21 mouse cellular contexts compared by ENCODE assay signal in the genomic region with DNA sequence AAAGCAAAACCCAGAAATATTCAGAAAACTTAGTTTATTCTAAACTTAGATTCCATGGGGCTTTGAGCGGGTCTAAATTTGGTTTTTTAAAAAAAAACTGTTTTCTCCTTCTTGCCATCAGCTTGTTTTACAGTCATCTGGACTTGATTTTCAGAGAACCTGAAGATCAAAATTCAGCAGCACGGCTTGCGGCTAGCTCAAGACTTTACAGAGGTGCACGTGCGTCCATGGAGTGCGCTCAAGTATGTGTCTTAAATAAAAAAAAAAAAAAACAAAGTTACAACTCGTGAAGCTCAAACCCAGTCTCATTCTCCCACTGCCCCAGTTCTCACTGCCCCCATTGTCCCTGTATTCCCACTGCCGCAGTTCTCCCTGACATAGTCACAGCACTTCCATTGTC.
A peak's percentile ranks its signal among the peaks of the same experiment; 100 is the strongest.
DNase-seq lines count a peak whose midpoint lies in the region; ATAC-seq lines count a peak whose summit lies in the region.
"Had no signal": no experiment of that assay in that cellular context is flagged by ENCODE, and none has a peak within 500 bp of the region (broad histone marks: within the 10 kb centered on the region; RNA-seq: fewer than 3 reads in every experiment).

No protein-coding gene starts in this region.

- H3K4me1 ChIP-seq in embryonic facial prominence, embryonic 10.5 days: no peaks in the 10 kb centered on the region
- H3K4me1 ChIP-seq in embryonic facial prominence, embryonic 11.5 days (ENCODE audit: control insufficient read depth, insufficient read depth, low read length): no peaks in the 10 kb centered on the region
- H3K4me1 ChIP-seq in embryonic facial prominence, embryonic 15.5 days: peaks cover 5% of the 10 kb centered on the region; the same call in 1 of the 2 replicates
- peaks cover 19% of the 10 kb centered on the region for H3K4me1 ChIP-seq in limb, embryonic 13.5 days
- no peaks in the 10 kb centered on the region for H3K4me1 ChIP-seq in kidney, embryonic 16.5 days (ENCODE audit: insufficient read depth, low read length)
- H3K4me1 ChIP-seq: forebrain, embryonic 10.5 days; heart, embryonic 10.5 days had no signal

- no peaks in the 10 kb centered on the region for H3K9me3 ChIP-seq in embryonic facial prominence, embryonic 10.5 days
- H3K9me3 ChIP-seq in embryonic facial prominence, embryonic 11.5 days (replicated peaks; ENCODE audit: control insufficient read depth, low read length): no peaks in the 10 kb centered on the region
- H3K9me3 ChIP-seq in embryonic facial prominence, embryonic 15.5 days (replicated peaks): no peaks in the 10 kb centered on the region
- no peaks in the 10 kb centered on the region for H3K9me3 ChIP-seq in limb, embryonic 13.5 days
- H3K9me3 ChIP-seq in kidney, embryonic 16.5 days (ENCODE audit: low read length): no peaks in the 10 kb centered on the region
- H3K9me3 ChIP-seq: forebrain, embryonic 10.5 days; heart, embryonic 10.5 days had no signal

- 0 out of 2 replicates have a peak overlapping the region, but pooled peaks have one; percentile 51 for H3K27ac ChIP-seq in embryonic facial prominence, embryonic 10.5 days (replicated peaks)
- no peak overlapping the region for H3K27ac ChIP-seq in embryonic facial prominence, embryonic 11.5 days (replicated peaks; ENCODE audit: low read depth, low read length)
- 0 out of 2 replicates have a peak overlapping the region, but pooled peaks have one; percentile 58 for H3K27ac ChIP-seq in embryonic facial prominence, embryonic 15.5 days (replicated peaks)
- peak overlapping the region; percentile 70 for H3K27ac ChIP-seq in limb, embryonic 13.5 days
- no peak overlapping the region for H3K27ac ChIP-seq in kidney, embryonic 16.5 days (ENCODE audit: low read length)
- H3K27ac ChIP-seq: forebrain, embryonic 10.5 days; heart, embryonic 10.5 days had no signal

- 60% methylated on average over 8 of the region's 8 CpGs for WGBS in embryonic facial prominence, embryonic 10.5 days
- 59% methylated on average over 8 of the region's 8 CpGs for WGBS in embryonic facial prominence, embryonic 11.5 days
- 31% methylated on average over 8 of the region's 8 CpGs for WGBS in embryonic facial prominence, embryonic 15.5 days
- 27% methylated on average over 8 of the region's 8 CpGs for WGBS in limb, embryonic 13.5 days
- WGBS in kidney, embryonic 16.5 days: 83% methylated on average over 8 of the region's 8 CpGs

- H3K27me3 ChIP-seq in embryonic facial prominence, embryonic 10.5 days (replicated peaks; ENCODE audit: low read depth, poor library complexity, severe bottlenecking): no peaks in the 10 kb centered on the region
- H3K27me3 ChIP-seq in embryonic facial prominence, embryonic 11.5 days (ENCODE audit: control insufficient read depth, insufficient read depth, low read length): no peaks in the 10 kb centered on the region
- no peaks in the 10 kb centered on the region for H3K27me3 ChIP-seq in embryonic facial prominence, embryonic 15.5 days
- no peaks in the 10 kb centered on the region for H3K27me3 ChIP-seq in limb, embryonic 13.5 days
- no peaks in the 10 kb centered on the region for H3K27me3 ChIP-seq in kidney, embryonic 16.5 days (ENCODE audit: insufficient read depth, low read length)

- ATAC-seq in embryonic facial prominence, embryonic 11.5 days (replicated peaks; ENCODE audit: insufficient number of reproducible peaks, low FRiP score, low TSS enrichment, low read depth): no peak
- ATAC-seq in embryonic facial prominence, embryonic 15.5 days (ENCODE audit: insufficient number of reproducible peaks, low FRiP score, low TSS enrichment, low read depth): no peak
- peak; percentile 55; the same call in 1 of the 2 replicates for ATAC-seq in limb, embryonic 13.5 days (ENCODE audit: low FRiP score, low read depth)
- ATAC-seq in kidney, embryonic 16.5 days (ENCODE audit: low FRiP score, low TSS enrichment): no peak
- ATAC-seq: forebrain, embryonic 14.5 days; hindbrain, embryonic 16.5 days; inflammation-experienced regulatory T-cells, adult 6 months; intestine, postnatal 0 days had no signal

- no peak overlapping the region for H3K4me2 ChIP-seq in embryonic facial prominence, embryonic 11.5 days (ENCODE audit: low read depth, low read length)
- H3K4me2 ChIP-seq in embryonic facial prominence, embryonic 15.5 days (replicated peaks): no peak overlapping the region
- H3K4me2 ChIP-seq in limb, embryonic 13.5 days (replicated peaks): no peak overlapping the region
- no peak overlapping the region for H3K4me2 ChIP-seq in kidney, embryonic 16.5 days (replicated peaks; ENCODE audit: low read depth, low read length)

- no peaks in the 10 kb centered on the region for H3K36me3 ChIP-seq in embryonic facial prominence, embryonic 10.5 days (replicated peaks)
- H3K36me3 ChIP-seq in embryonic facial prominence, embryonic 11.5 days (replicated peaks; ENCODE audit: control insufficient read depth, insufficient read depth, low read depth, low read length): no peaks in the 10 kb centered on the region
- no peaks in the 10 kb centered on the region for H3K36me3 ChIP-seq in embryonic facial prominence, embryonic 15.5 days
- no peaks in the 10 kb centered on the region for H3K36me3 ChIP-seq in limb, embryonic 13.5 days
- H3K36me3 ChIP-seq in kidney, embryonic 16.5 days (ENCODE audit: insufficient read depth, low read length): no peaks in the 10 kb centered on the region
- H3K36me3 ChIP-seq: forebrain, embryonic 10.5 days; heart, embryonic 10.5 days had no signal

- intact Hi-C loops in heart, postnatal 25 days (cut with DNase I): no loop called here

- no peak overlapping the region for H3K4me3 ChIP-seq in embryonic facial prominence, embryonic 10.5 days
- no peak overlapping the region for H3K4me3 ChIP-seq in embryonic facial prominence, embryonic 11.5 days (ENCODE audit: low read depth, low read length)
- H3K4me3 ChIP-seq in embryonic facial prominence, embryonic 15.5 days (replicated peaks): no peak overlapping the region
- no peak overlapping the region for H3K4me3 ChIP-seq in limb, embryonic 13.5 days
- no peak overlapping the region for H3K4me3 ChIP-seq in kidney, embryonic 16.5 days (ENCODE audit: low read length)
- H3K4me3 ChIP-seq: erythroblast, embryonic 14.5 days; forebrain, embryonic 10.5 days; heart, embryonic 10.5 days had no signal

- no peak overlapping the region for H3K9ac ChIP-seq in embryonic facial prominence, embryonic 11.5 days (replicated peaks; ENCODE audit: low read length)
- no peak overlapping the region for H3K9ac ChIP-seq in embryonic facial prominence, embryonic 15.5 days
- no peak overlapping the region for H3K9ac ChIP-seq in limb, embryonic 13.5 days
- H3K9ac ChIP-seq in kidney, embryonic 16.5 days (replicated peaks; ENCODE audit: low read length): no peak overlapping the region

- DNase-seq in embryonic facial prominence, embryonic 10.5 days (ENCODE audit: low spot score): no peak
- DNase-seq in embryonic facial prominence, embryonic 11.5 days (ENCODE audit: low spot score): peak; percentile 60
- DNase-seq in left cerebral cortex, adult 11 months (ENCODE audit: low spot score): no peak
- no peak for DNase-seq in heart, postnatal 25 days (ENCODE audit: low spot score)
- DNase-seq: adrenal gland, adult 2 months; adrenal gland, postnatal 36 days; cerebellum, adult 8-10 months; cerebellum, postnatal 14 days; gastrocnemius, postnatal 10 days; heart, adult 18-20 months; heart, postnatal 10 days had no signal

Comparison
In these comparisons a context has a peak if more than half of its experiments do, and no peak if none do; other contexts are left out.
1. H3K27ac ChIP-seq: peak in embryonic facial prominence, embryonic 10.5 days (single experiment), embryonic facial prominence, embryonic 15.5 days (single experiment) and limb, embryonic 13.5 days (single experiment); none in embryonic facial prominence, embryonic 11.5 days (single experiment) and kidney, embryonic 16.5 days (single experiment).